Mouse (Mus musculus): ENCODE measurements around the gene Gpr33. TPM values are rescaled to one million over a fixed set of nuclear protein-coding genes. Genes with fewer than 3 reads are reported as not detected.

Gpr33 gene
- polyA plus RNA-seq, 1 experiment from 2014 or later, result not detected

GRCm38 (mm10) chr12:52009928-52010629 is 17.8 kb downstream of the Gpr33 start:
- Histone ChIP-seq H3K4me2 (peak overlapping the region; percentile 52), H3K9ac (peak overlapping the region; percentile 6; the same call in 1 of the 2 replicates), H3K36me3 (no peaks in the 10 kb centered on the region), H3K27ac (0 out of 2 replicates have a peak overlapping the region, but pooled peaks have one; percentile 2), H3K27me3 (no peaks in the 10 kb centered on the region), H3K4me1 (replicated peaks) (peaks cover 11% of the 10 kb centered on the region; the same call in 1 of the 2 replicates), H3K4me3 (peak overlapping the region; percentile 25), H3K9me3 (no peaks in the 10 kb centered on the region)
- 35% methylated on average over 15 of the region's 15 CpGs for WGBS
- no peak for ATAC-seq (ENCODE audit: low FRiP score)

- H3K4me3 ChIP-seq, result peak overlapping the region; percentile 70
- peaks cover 11% of the 10 kb centered on the region; the same call in 1 of the 2 replicates for H3K4me1 ChIP-seq (replicated peaks)
- peak overlapping the region; percentile 66 for H3K4me2 ChIP-seq
- 47% methylated on average over 5 of the region's 5 CpGs for WGBS
- peak; percentile 80 for ATAC-seq (ENCODE audit: low FRiP score)
- 0 out of 2 replicates have a peak overlapping the region, but pooled peaks have one; percentile 73 for H3K27ac ChIP-seq
- no peaks in the 10 kb centered on the region for H3K36me3 ChIP-seq
- H3K9me3 ChIP-seq, result no peaks in the 10 kb centered on the region
- no peaks in the 10 kb centered on the region for H3K27me3 ChIP-seq
- no peak overlapping the region for H3K9ac ChIP-seq
Measured at GRCm38 (mm10) chr12:52006633-52006994, 21.2 kb downstream of the Gpr33 start.

GRCm38 (mm10) chr12:52005877-52006632 is 21.8 kb downstream of the Gpr33 start, which contains the start of gene Dtd2:
Gene Dtd2 (minus strand): TSS chr12:52006501.
- 2% methylated on average over 46 of the region's 46 CpGs for WGBS
- Histone ChIP-seq H3K9ac (peak within 1 kb of the TSS; percentile 78), H3K9me3 (no peaks in the 10 kb centered on the region), H3K27me3 (no peaks in the 10 kb centered on the region), H3K4me2 (peak within 1 kb of the TSS; percentile 66), H3K4me1 (replicated peaks) (peaks cover 11% of the 10 kb centered on the region; the same call in 1 of the 2 replicates), H3K36me3 (no peaks in the 10 kb centered on the region), H3K4me3 (peak within 1 kb of the TSS; percentile 70), H3K27ac (peak within 1 kb of the TSS; percentile 73)
- peak; percentile 95 for ATAC-seq (ENCODE audit: low FRiP score)

GRCm38 (mm10) chr12:52002746-52003145 is 25.1 kb downstream of the Gpr33 start:
- WGBS, result 91% methylated on average over 3 of the region's 3 CpGs
- H3K36me3 ChIP-seq, result peaks cover 15% of the 10 kb centered on the region
- no peaks in the 10 kb centered on the region for H3K9me3 ChIP-seq
- H3K4me2 ChIP-seq, result no peak overlapping the region
- no peak overlapping the region for H3K27ac ChIP-seq
- H3K4me3 ChIP-seq, result no peak overlapping the region
- ATAC-seq (ENCODE audit: low FRiP score), result no peak
- H3K9ac ChIP-seq, result no peak overlapping the region
- no peaks in the 10 kb centered on the region for H3K27me3 ChIP-seq
- H3K4me1 ChIP-seq (replicated peaks), result peaks cover 2% of the 10 kb centered on the region; the same call in 1 of the 2 replicates

- H3K4me2 ChIP-seq, result no peak overlapping the region
- H3K9me3 ChIP-seq, result no peaks in the 10 kb centered on the region
- H3K4me3 ChIP-seq, result no peak overlapping the region
- no peak overlapping the region for H3K27ac ChIP-seq
- no peak overlapping the region for H3K9ac ChIP-seq
- peaks cover 2% of the 10 kb centered on the region; the same call in 1 of the 2 replicates for H3K4me1 ChIP-seq (replicated peaks)
- H3K36me3 ChIP-seq, result peaks cover 23% of the 10 kb centered on the region
- no peaks in the 10 kb centered on the region for H3K27me3 ChIP-seq
- ATAC-seq (ENCODE audit: low FRiP score), result peak; percentile 53; the same call in 1 of the 2 replicates
- WGBS, result 30% methylated on average over 4 of the region's 4 CpGs
Measured at GRCm38 (mm10) chr12:52001544-52001943, 26.3 kb downstream of the Gpr33 start.

GRCm38 (mm10) chr12:51998366-51998932 is 29.4 kb downstream of the Gpr33 start:
- Histone ChIP-seq H3K4me1 (replicated peaks) (no peaks in the 10 kb centered on the region), H3K4me2 (no peak overlapping the region), H3K9me3 (no peaks in the 10 kb centered on the region), H3K27me3 (no peaks in the 10 kb centered on the region), H3K27ac (no peak overlapping the region), H3K4me3 (no peak overlapping the region), H3K9ac (no peak overlapping the region), H3K36me3 (peaks cover 44% of the 10 kb centered on the region)
- ATAC-seq (ENCODE audit: low FRiP score), result no peak
- 90% methylated on average over 9 of the region's 9 CpGs for WGBS

- Histone ChIP-seq H3K4me3 (no peak overlapping the region), H3K4me2 (no peak overlapping the region), H3K27me3 (no peaks in the 10 kb centered on the region), H3K9me3 (no peaks in the 10 kb centered on the region), H3K36me3 (peaks cover 44% of the 10 kb centered on the region), H3K9ac (no peak overlapping the region), H3K4me1 (replicated peaks) (no peaks in the 10 kb centered on the region), H3K27ac (no peak overlapping the region)
- 97% methylated on average over 1 of the region's 1 CpGs for WGBS
- no peak for ATAC-seq (ENCODE audit: low FRiP score)
Measured at GRCm38 (mm10) chr12:51995738-51996536, 31.9 kb downstream of the Gpr33 start.

- WGBS, result 84% methylated on average over 2 of the region's 2 CpGs
- H3K4me2 ChIP-seq, result no peak overlapping the region
- H3K4me1 ChIP-seq (replicated peaks), result no peaks in the 10 kb centered on the region
- H3K4me3 ChIP-seq, result no peak overlapping the region
- ATAC-seq (ENCODE audit: low FRiP score), result no peak
- H3K9ac ChIP-seq, result no peak overlapping the region
- no peaks in the 10 kb centered on the region; the same call in 1 of the 2 replicates for H3K9me3 ChIP-seq
- H3K27me3 ChIP-seq, result no peaks in the 10 kb centered on the region
- peaks cover 17% of the 10 kb centered on the region for H3K36me3 ChIP-seq
- H3K27ac ChIP-seq, result no peak overlapping the region
Measured at GRCm38 (mm10) chr12:51990629-51991028, 37.2 kb downstream of the Gpr33 start.

GRCm38 (mm10) chr12:51988536-51988935 is 39.3 kb downstream of the Gpr33 start:
- H3K9ac ChIP-seq, result no peak overlapping the region
- no peak overlapping the region for H3K4me2 ChIP-seq
- no peaks in the 10 kb centered on the region for H3K4me1 ChIP-seq (replicated peaks)
- ATAC-seq (ENCODE audit: low FRiP score), result no peak
- H3K36me3 ChIP-seq, result no peaks in the 10 kb centered on the region
- WGBS, result 89% methylated on average over 5 of the region's 5 CpGs
- H3K27ac ChIP-seq, result no peak overlapping the region
- H3K27me3 ChIP-seq, result no peaks in the 10 kb centered on the region
- H3K4me3 ChIP-seq, result no peak overlapping the region
- H3K9me3 ChIP-seq, result no peaks in the 10 kb centered on the region; the same call in 1 of the 2 replicates

- no peak overlapping the region for H3K4me2 ChIP-seq
- no peaks in the 10 kb centered on the region for H3K36me3 ChIP-seq
- no peak for ATAC-seq (ENCODE audit: low FRiP score)
- H3K27me3 ChIP-seq, result no peaks in the 10 kb centered on the region
- H3K27ac ChIP-seq, result no peak overlapping the region
- H3K9me3 ChIP-seq, result no peaks in the 10 kb centered on the region; the same call in 1 of the 2 replicates
- no peak overlapping the region for H3K4me3 ChIP-seq
- H3K4me1 ChIP-seq (replicated peaks), result no peaks in the 10 kb centered on the region
- H3K9ac ChIP-seq, result no peak overlapping the region
- WGBS, result 74% methylated on average over 4 of the region's 4 CpGs
Measured at GRCm38 (mm10) chr12:51985826-51986225, 42.0 kb downstream of the Gpr33 start.

GRCm38 (mm10) chr12:51985163-51985748 is 42.6 kb downstream of the Gpr33 start:
- no peak overlapping the region for H3K4me2 ChIP-seq
- no peak overlapping the region for H3K9ac ChIP-seq
- ATAC-seq (ENCODE audit: low FRiP score), result no peak
- H3K27me3 ChIP-seq, result no peaks in the 10 kb centered on the region
- H3K4me3 ChIP-seq, result no peak overlapping the region
- no peaks in the 10 kb centered on the region for H3K4me1 ChIP-seq (replicated peaks)
- 85% methylated on average over 3 of the region's 3 CpGs for WGBS
- H3K9me3 ChIP-seq, result no peaks in the 10 kb centered on the region; the same call in 1 of the 2 replicates
- no peaks in the 10 kb centered on the region for H3K36me3 ChIP-seq
- H3K27ac ChIP-seq, result no peak overlapping the region
